Mouse (Mus musculus): ENCODE data around the gene Rufy1. TPM values are rescaled to one million over a fixed set of nuclear protein-coding genes. Genes with fewer than 3 reads are reported as not detected.

Rufy1 gene
- polyA plus RNA-seq, 1 experiment: 38.3 TPM

GRCm38 (mm10) chr11:50440691-50441090, 9.8 kb upstream of the Rufy1 start:
- DNase-seq: no peak
- Histone ChIP-seq H3K4me3 (replicated peaks; ENCODE audit: insufficient read depth, low read depth, low read length) (no peak overlapping the region), H3K27ac (ENCODE audit: insufficient read depth, low read length) (no peak overlapping the region), H3K27me3 (ENCODE audit: control insufficient read depth, insufficient read depth, low read length) (no peaks in the 10 kb centered on the region), H3K4me1 (ENCODE audit: control insufficient read depth, insufficient read depth, low read length) (no peaks in the 10 kb centered on the region)
- WGBS: 80% methylated on average over 6 of the region's 6 CpGs
- TF ChIP-seq CTCF (IDR thresholded peaks at IDR 0.05; ENCODE audit: borderline replicate concordance, insufficient read depth, low read depth, low read length): no peak
- no peak for TF ChIP-seq POLR2A (IDR thresholded peaks at IDR 0.05; ENCODE audit: borderline replicate concordance, insufficient read depth, low read length)

GRCm38 (mm10) chr11:50439857-50440256, 8.9 kb upstream of the Rufy1 start:
- Histone ChIP-seq H3K27ac (ENCODE audit: insufficient read depth, low read length) (no peak overlapping the region), H3K4me1 (ENCODE audit: control insufficient read depth, insufficient read depth, low read length) (no peaks in the 10 kb centered on the region), H3K4me3 (replicated peaks; ENCODE audit: insufficient read depth, low read depth, low read length) (no peak overlapping the region), H3K27me3 (ENCODE audit: control insufficient read depth, insufficient read depth, low read length) (no peaks in the 10 kb centered on the region)
- no peak for TF ChIP-seq CTCF (IDR thresholded peaks at IDR 0.05; ENCODE audit: borderline replicate concordance, insufficient read depth, low read depth, low read length)
- no peak for TF ChIP-seq POLR2A (IDR thresholded peaks at IDR 0.05; ENCODE audit: borderline replicate concordance, insufficient read depth, low read length)
- DNase-seq: no peak
- WGBS: 76% methylated on average over 8 of the region's 8 CpGs

GRCm38 (mm10) chr11:50432896-50433295, 2.0 kb upstream of the Rufy1 start:
- Histone ChIP-seq H3K4me1 (ENCODE audit: control insufficient read depth, insufficient read depth, low read length) (peaks cover 5% of the 10 kb centered on the region; the same call in 1 of the 2 replicates), H3K4me3 (replicated peaks; ENCODE audit: insufficient read depth, low read depth, low read length) (no peak overlapping the region), H3K27me3 (ENCODE audit: control insufficient read depth, insufficient read depth, low read length) (no peaks in the 10 kb centered on the region), H3K27ac (ENCODE audit: insufficient read depth, low read length) (no peak overlapping the region)
- WGBS: 95% methylated on average over 5 of the region's 5 CpGs
- DNase-seq: no peak
- TF ChIP-seq POLR2A (IDR thresholded peaks at IDR 0.05; ENCODE audit: borderline replicate concordance, insufficient read depth, low read length) (no peak), CTCF (IDR thresholded peaks at IDR 0.05; ENCODE audit: borderline replicate concordance, insufficient read depth, low read depth, low read length) (no peak)

GRCm38 (mm10) chr11:50432069-50432440, 1.1 kb upstream of the Rufy1 start:
- WGBS: 97% methylated on average over 3 of the region's 3 CpGs
- H3K4me1 ChIP-seq (ENCODE audit: control insufficient read depth, insufficient read depth, low read length): peaks cover 5% of the 10 kb centered on the region; the same call in 1 of the 2 replicates
- no peak for TF ChIP-seq POLR2A (IDR thresholded peaks at IDR 0.05; ENCODE audit: borderline replicate concordance, insufficient read depth, low read length)
- no peak for TF ChIP-seq CTCF (IDR thresholded peaks at IDR 0.05; ENCODE audit: borderline replicate concordance, insufficient read depth, low read depth, low read length)
- H3K27me3 ChIP-seq (ENCODE audit: control insufficient read depth, insufficient read depth, low read length): no peaks in the 10 kb centered on the region
- no peak overlapping the region for H3K27ac ChIP-seq (ENCODE audit: insufficient read depth, low read length)
- no peak overlapping the region for H3K4me3 ChIP-seq (replicated peaks; ENCODE audit: insufficient read depth, low read depth, low read length)
- no peak for DNase-seq

- 25% methylated on average over 32 of the region's 32 CpGs for WGBS
- TF ChIP-seq CTCF (IDR thresholded peaks at IDR 0.05; ENCODE audit: borderline replicate concordance, insufficient read depth, low read depth, low read length) (no peak), POLR2A (IDR thresholded peaks at IDR 0.05; ENCODE audit: borderline replicate concordance, insufficient read depth, low read length) (no peak)
- Histone ChIP-seq H3K27ac (ENCODE audit: insufficient read depth, low read length) (peak overlapping the region; percentile 98), H3K4me1 (ENCODE audit: control insufficient read depth, insufficient read depth, low read length) (peaks cover 5% of the 10 kb centered on the region; the same call in 1 of the 2 replicates), H3K27me3 (ENCODE audit: control insufficient read depth, insufficient read depth, low read length) (no peaks in the 10 kb centered on the region), H3K4me3 (replicated peaks; ENCODE audit: insufficient read depth, low read depth, low read length) (peak overlapping the region; percentile 84)
- peak; percentile 17 to 23 for DNase-seq
These were observed 476 bp upstream of the Rufy1 start for GRCm38 (mm10) chr11:50431134-50432068.

- 89% methylated on average over 4 of the region's 4 CpGs for WGBS
- Histone ChIP-seq H3K4me3 (replicated peaks; ENCODE audit: insufficient read depth, low read depth, low read length) (no peak overlapping the region), H3K27me3 (ENCODE audit: control insufficient read depth, insufficient read depth, low read length) (no peaks in the 10 kb centered on the region), H3K27ac (ENCODE audit: insufficient read depth, low read length) (no peak overlapping the region), H3K4me1 (ENCODE audit: control insufficient read depth, insufficient read depth, low read length) (no peaks in the 10 kb centered on the region)
- TF ChIP-seq POLR2A (IDR thresholded peaks at IDR 0.05; ENCODE audit: borderline replicate concordance, insufficient read depth, low read length): no peak
- no peak for DNase-seq
These were observed 4.9 kb downstream of the Rufy1 start for GRCm38 (mm10) chr11:50426056-50426455.

- peak overlapping the region; percentile 63 for H3K4me3 ChIP-seq (replicated peaks; ENCODE audit: insufficient read depth, low read depth, low read length)
- no peak overlapping the region for H3K27ac ChIP-seq (ENCODE audit: insufficient read depth, low read length)
- H3K27me3 ChIP-seq (ENCODE audit: control insufficient read depth, insufficient read depth, low read length): no peaks in the 10 kb centered on the region
- TF ChIP-seq POLR2A (IDR thresholded peaks at IDR 0.05; ENCODE audit: borderline replicate concordance, insufficient read depth, low read length) (peak; percentile 33; the same call in 1 of the 2 replicates), CTCF (IDR thresholded peaks at IDR 0.05; ENCODE audit: borderline replicate concordance, insufficient read depth, low read depth, low read length) (no peak)
- H3K4me1 ChIP-seq (ENCODE audit: control insufficient read depth, insufficient read depth, low read length): no peaks in the 10 kb centered on the region
- peak; percentile 42 to 64 for DNase-seq
- 27% methylated on average over 22 of the region's 22 CpGs for WGBS
These were observed 8.8 kb downstream of the Rufy1 start for GRCm38 (mm10) chr11:50421934-50422780.
